Mouse (Mus musculus) G1E (cell line): ENCODE measurements around the gene Zfp423. TPM values are rescaled to one million over a fixed set of nuclear protein-coding genes. Genes with fewer than 3 reads are reported as not detected.

ENCODE experiments used
- ATAC-seq: 2 replicates; pipeline ENCODE4 v1.8.0; 2016; ENCODE audit warnings: mild to moderate bottlenecking; ENCODE audit not compliant: insufficient number of reproducible peaks, poor library complexity, low FRiP score, severe bottlenecking; ENCODE audit errors: extremely low read depth
- DNase-seq: peaks from one replicate; pipeline ENCODE4 v3.0.0; 2012; ENCODE audit warnings: low spot score
- H3K27me3 ChIP-seq: 2 replicates; pipeline ENCODE4 v1.6.1; 2012; ENCODE audit warnings: mild to moderate bottlenecking, low read length, inconsistent platforms; ENCODE audit not compliant: insufficient read depth
- H3K36me3 ChIP-seq: replicated peaks from 2 replicates; pipeline ENCODE3; 2012; ENCODE audit warnings: mild to moderate bottlenecking, inconsistent platforms
- H3K4me1 ChIP-seq: 2 replicates; pipeline ENCODE4 v1.6.1; 2012; ENCODE audit warnings: low read depth, low read length, inconsistent platforms, mixed read lengths; ENCODE audit not compliant: insufficient read depth
- H3K4me3 ChIP-seq: 2 replicates; pipeline ENCODE4 v1.5.1; 2012; ENCODE audit warnings: low read depth, mild to moderate bottlenecking, inconsistent platforms, low read length, moderate library complexity, mixed read lengths
- H3K9me3 ChIP-seq: replicated peaks from 2 replicates; pipeline ENCODE4 v1.6.1; 2012; ENCODE audit warnings: inconsistent platforms
- CTCF ChIP-seq: IDR thresholded peaks from 2 replicates; pipeline ENCODE4 v1.5.1; 2012; ENCODE audit warnings: low read depth, low read length, inconsistent platforms, mixed read lengths
- GATA1 ChIP-seq: IDR thresholded peaks from 2 replicates; pipeline ENCODE4 v1.6.1; 2012; ENCODE audit warnings: borderline replicate concordance, low read length, inconsistent platforms, mixed read lengths
- GATA2 ChIP-seq: IDR thresholded peaks from 2 replicates; pipeline ENCODE4 v1.6.1; 2012; ENCODE audit warnings: low read depth, low read length, inconsistent platforms, borderline replicate concordance
- POLR2AphosphoS5 ChIP-seq: IDR thresholded peaks from 2 replicates; pipeline ENCODE4 v1.6.1; 2012; ENCODE audit warnings: low read depth, low read length, inconsistent platforms; ENCODE audit not compliant: insufficient replicate concordance
- TAL1 ChIP-seq: conservative IDR thresholded peaks from 2 replicates; pipeline ENCODE4 v1.6.1; 2012; ENCODE audit warnings: low read depth, low read length, inconsistent platforms, mixed read lengths
- polyA plus RNA-seq: library from polyadenylated mRNA; stranded (reverse); fragments of >175 nt; gene quantifications from 2 replicates; pipeline ENCODE4 v1.2.3, GENCODE M21; 2012
- total RNA-seq, 2 experiments: library from RNA; stranded (forward) in 1 of 2; stranded (reverse) in 1 of 2; fragments of 200-1000 nt in 1 of 2; fragments of >200 nt in 1 of 2; fragmentation: Nextera tagmentation in 1 of 2; gene quantifications; 2 replicates each; pipeline ENCODE4 v1.2.3; 2014 to 2017

The Zfp423 gene
- total and polyA plus RNA-seq, 3 experiments: not detected

- Histone ChIP-seq H3K27me3 (no peaks in the 10 kb centered on the region; the same call in 1 of the 2 replicates), H3K4me3 (peak overlapping the region; percentile 28; the same call in 1 of the 2 replicates), H3K36me3 (no peaks in the 10 kb centered on the region), H3K4me1 (no peaks in the 10 kb centered on the region), H3K9me3 (peaks cover 94% of the 10 kb centered on the region)
- no peak for TF ChIP-seq TAL1
- ATAC-seq (no peak), DNase-seq (no peak)
Observed at GRCm38 (mm10) chr8:87783198-87783597, 176.2 kb downstream of the Zfp423 start.

- ATAC-seq: no peak
- no peak for DNase-seq
- H3K9me3 ChIP-seq: peaks cover 97% of the 10 kb centered on the region
Observed at GRCm38 (mm10) chr8:87777586-87777985, 181.8 kb downstream of the Zfp423 start.

GRCm38 (mm10) chr8:87775889-87776288 lies 183.5 kb downstream of the Zfp423 start:
- DNase-seq (no peak), ATAC-seq (no peak)
- H3K27me3 ChIP-seq: no peaks in the 10 kb centered on the region; the same call in 1 of the 2 replicates
- H3K9me3 ChIP-seq: peaks cover 97% of the 10 kb centered on the region
- H3K4me1 ChIP-seq: no peaks in the 10 kb centered on the region
- H3K4me3 ChIP-seq: no peak overlapping the region
- TF ChIP-seq GATA2 (no peak), CTCF (no peak), POLR2AphosphoS5 (no peak), TAL1 (no peak), GATA1 (no peak)
- H3K36me3 ChIP-seq: no peaks in the 10 kb centered on the region

More at GRCm38 (mm10) chr8:87777586-87777985, 181.8 kb downstream of the Zfp423 start:
- no peaks in the 10 kb centered on the region; the same call in 1 of the 2 replicates for H3K27me3 ChIP-seq
- no peak for TF ChIP-seq GATA1
- TF ChIP-seq CTCF: no peak
- TF ChIP-seq TAL1: no peak
- TF ChIP-seq POLR2AphosphoS5: no peak
- no peak for TF ChIP-seq GATA2
- no peak overlapping the region; the same call in 1 of the 2 replicates for H3K4me3 ChIP-seq
- no peaks in the 10 kb centered on the region for H3K4me1 ChIP-seq
- no peaks in the 10 kb centered on the region for H3K36me3 ChIP-seq

- Histone ChIP-seq H3K27me3 (no peaks in the 10 kb centered on the region), H3K9me3 (peaks cover 97% of the 10 kb centered on the region), H3K36me3 (no peaks in the 10 kb centered on the region), H3K4me1 (no peaks in the 10 kb centered on the region), H3K4me3 (no peak overlapping the region)
- no peak for DNase-seq
- TF ChIP-seq CTCF: no peak
- no peak for TF ChIP-seq GATA1
- no peak for ATAC-seq
Observed at GRCm38 (mm10) chr8:87774966-87775365, 184.4 kb downstream of the Zfp423 start.

GRCm38 (mm10) chr8:87772894-87773502 lies 186.4 kb downstream of the Zfp423 start:
- H3K9me3 ChIP-seq: peaks cover 92% of the 10 kb centered on the region
- no peaks in the 10 kb centered on the region for H3K4me1 ChIP-seq
- no peak overlapping the region for H3K4me3 ChIP-seq
- no peaks in the 10 kb centered on the region for H3K27me3 ChIP-seq
- DNase-seq: no peak
- no peaks in the 10 kb centered on the region for H3K36me3 ChIP-seq
- no peak for TF ChIP-seq GATA1
- no peak for TF ChIP-seq CTCF
- TF ChIP-seq GATA2: no peak
- TF ChIP-seq TAL1: no peak
- no peak for TF ChIP-seq POLR2AphosphoS5
- ATAC-seq: no peak

GRCm38 (mm10) chr8:87767882-87768281 lies 191.5 kb downstream of the Zfp423 start:
- Histone ChIP-seq H3K4me3 (no peak overlapping the region), H3K36me3 (no peaks in the 10 kb centered on the region), H3K9me3 (peaks cover 79% of the 10 kb centered on the region), H3K27me3 (no peaks in the 10 kb centered on the region), H3K4me1 (no peaks in the 10 kb centered on the region)
- ATAC-seq: no peak
- TF ChIP-seq GATA1 (no peak), CTCF (no peak), GATA2 (no peak), TAL1 (no peak), POLR2AphosphoS5 (no peak)
- no peak for DNase-seq

GRCm38 (mm10) chr8:87765276-87765675 lies 194.1 kb downstream of the Zfp423 start:
- ATAC-seq (no peak), DNase-seq (no peak)
- Histone ChIP-seq H3K9me3 (peaks cover 57% of the 10 kb centered on the region), H3K4me3 (no peak overlapping the region), H3K27me3 (no peaks in the 10 kb centered on the region), H3K4me1 (no peaks in the 10 kb centered on the region), H3K36me3 (no peaks in the 10 kb centered on the region)
- TF ChIP-seq POLR2AphosphoS5 (no peak), GATA1 (no peak), TAL1 (no peak), GATA2 (no peak), CTCF (no peak)
